Mouse (Mus musculus): ENCODE results near the gene Gm8138. TPM values are rescaled to one million over a fixed set of nuclear protein-coding genes. Genes with fewer than 3 reads are reported as not detected.

Gm8138 gene
- polyA plus RNA-seq (2015; fragmentation: Illumina TruSeq; extraction: RNeasy Lipid Tissue Mini Kit (QIAGEN cat#74804); ENCODE audit: insufficient read depth, low replicate concordance) = not detected

GRCm38 (mm10) chr14:43416250-43416649 lies at the start of gene Gm8138:
Gene Gm8138 (minus strand): TSS chr14:43416350.

Other genes with a start within 250 kb of the Gm8138 start
- not detected for gene Gm7233, start 236.5 kb downstream of the Gm8138 start, polyA plus RNA-seq (2015; fragmentation: Illumina TruSeq; extraction: RNeasy Lipid Tissue Mini Kit (QIAGEN cat#74804); ENCODE audit: insufficient read depth, low replicate concordance)
- gene Gm8122, start 181.0 kb downstream of the Gm8138 start, polyA plus RNA-seq (2015; fragmentation: Illumina TruSeq; extraction: RNeasy Lipid Tissue Mini Kit (QIAGEN cat#74804); ENCODE audit: insufficient read depth, low replicate concordance) = not detected
- not detected for gene Gm8126, start 157.7 kb downstream of the Gm8138 start, polyA plus RNA-seq (2015; fragmentation: Illumina TruSeq; extraction: RNeasy Lipid Tissue Mini Kit (QIAGEN cat#74804); ENCODE audit: insufficient read depth, low replicate concordance)
- gene Gm9732, start 141.3 kb downstream of the Gm8138 start, polyA plus RNA-seq (2015; fragmentation: Illumina TruSeq; extraction: RNeasy Lipid Tissue Mini Kit (QIAGEN cat#74804); ENCODE audit: insufficient read depth, low replicate concordance) = not detected
- not detected for gene Gm8127, start 122.5 kb downstream of the Gm8138 start, polyA plus RNA-seq (2015; fragmentation: Illumina TruSeq; extraction: RNeasy Lipid Tissue Mini Kit (QIAGEN cat#74804); ENCODE audit: insufficient read depth, low replicate concordance)
- not detected for gene 1700001F09Rik, start 68.5 kb downstream of the Gm8138 start, polyA plus RNA-seq (2015; fragmentation: Illumina TruSeq; extraction: RNeasy Lipid Tissue Mini Kit (QIAGEN cat#74804); ENCODE audit: insufficient read depth, low replicate concordance)
- gene Gm5799, start 127.2 kb upstream of the Gm8138 start, polyA plus RNA-seq (2015; fragmentation: Illumina TruSeq; extraction: RNeasy Lipid Tissue Mini Kit (QIAGEN cat#74804); ENCODE audit: insufficient read depth, low replicate concordance) = not detected
- not detected for gene Gm17654, start 162.8 kb upstream of the Gm8138 start, polyA plus RNA-seq (2015; fragmentation: Illumina TruSeq; extraction: RNeasy Lipid Tissue Mini Kit (QIAGEN cat#74804); ENCODE audit: insufficient read depth, low replicate concordance)
- not detected for gene Gm10375, start 191.7 kb upstream of the Gm8138 start, polyA plus RNA-seq (2015; fragmentation: Illumina TruSeq; extraction: RNeasy Lipid Tissue Mini Kit (QIAGEN cat#74804); ENCODE audit: insufficient read depth, low replicate concordance)